Mouse (Mus musculus): ENCODE results near the gene Fam126a.

- TF ChIP-seq MAFK (IDR thresholded peaks at IDR 0.05; ENCODE audit: insufficient read depth, low read depth, low read length): no peak
- no peak for TF ChIP-seq ZC3H11A (IDR thresholded peaks at IDR 0.05; ENCODE audit: borderline replicate concordance, low read depth, low read length)
Measured at GRCm38 (mm10) chr5:23911556-23911955, 118.9 kb downstream of the Fam126a start.
